Mouse (Mus musculus) thymus, adult 2 months (tissue): ENCODE measurements at regions not wholly inside any gene's neighbourhood (a gene's known extent, or its start where the extent isn't known, plus 50 kb on each side); places are given as distances from the start of the nearest gene placed in this dataset.

Source experiments
- CTCF ChIP-seq: fragments of 200-500 bp; IDR thresholded peaks from 2 replicates; pipeline ENCODE4 v1.5.1; 2012; ENCODE audit warnings: mild to moderate bottlenecking, control low read depth, low read length, moderate library complexity, borderline replicate concordance; ENCODE audit not compliant: control insufficient read depth, poor library complexity, insufficient read depth; ENCODE audit errors: extremely low read depth
- POLR2A ChIP-seq: fragments of 200-500 bp; IDR thresholded peaks from 2 replicates; pipeline ENCODE4 v1.6.1; 2012; ENCODE audit warnings: mild to moderate bottlenecking, low read length, control low read depth, moderate library complexity; ENCODE audit not compliant: control insufficient read depth, poor library complexity, insufficient read depth; ENCODE audit errors: extremely low read depth

DNA sequence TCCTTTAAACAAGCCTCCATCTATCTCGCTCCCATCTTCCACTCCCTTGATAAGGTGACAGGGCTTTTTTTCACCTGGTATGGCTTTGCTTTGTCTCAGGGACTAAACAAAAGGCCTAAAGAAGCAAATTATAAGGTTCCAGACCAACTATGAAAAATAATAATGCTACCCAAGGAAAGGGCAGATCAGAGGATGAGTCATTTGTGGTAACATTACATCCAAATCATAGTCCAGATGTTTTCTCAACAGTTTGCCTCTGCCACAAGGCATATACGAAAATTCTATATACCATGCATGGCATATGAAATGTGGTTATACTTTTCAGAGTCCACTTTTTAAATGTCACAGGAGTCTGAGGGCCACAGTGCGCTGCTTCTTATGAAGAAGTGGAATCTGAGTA lies 302.7 kb downstream of the Lpin1 start:
- no peak for TF ChIP-seq CTCF
- TF ChIP-seq POLR2A: no peak
